Mouse (Mus musculus): ENCODE results near the gene Mylk.

Mylk gene

DNA sequence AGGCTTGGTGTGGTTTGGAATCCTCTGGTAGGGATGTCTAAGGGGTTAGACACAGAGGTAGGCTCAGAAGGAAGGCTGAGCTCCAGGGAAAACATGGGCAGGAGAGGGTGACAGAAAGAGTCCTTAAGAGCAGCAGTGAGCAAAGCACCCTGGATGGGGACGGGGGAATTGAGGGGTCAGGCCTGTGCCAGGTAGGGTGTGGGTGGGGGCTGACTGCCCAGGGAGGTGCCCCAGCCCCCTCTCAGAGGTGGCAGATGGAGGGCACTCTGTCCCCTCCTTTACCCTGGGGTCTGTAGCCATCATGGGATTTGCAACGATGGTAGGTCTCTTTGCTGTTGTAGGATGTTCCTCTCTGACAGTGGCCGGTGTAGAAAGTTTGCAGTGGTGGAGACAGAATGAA lies 201.3 kb downstream of the Mylk start:
- 94% methylated on average over 3 of the region's 3 CpGs for WGBS

- WGBS = 92% methylated on average over 9 of the region's 9 CpGs
These were observed 205.9 kb downstream of the Mylk start for GRCm38 (mm10) chr16:34950935-34951334.

- 76% methylated on average over 5 of the region's 5 CpGs for WGBS
These were observed 207.2 kb downstream of the Mylk start for GRCm38 (mm10) chr16:34952254-34952653.

DNA sequence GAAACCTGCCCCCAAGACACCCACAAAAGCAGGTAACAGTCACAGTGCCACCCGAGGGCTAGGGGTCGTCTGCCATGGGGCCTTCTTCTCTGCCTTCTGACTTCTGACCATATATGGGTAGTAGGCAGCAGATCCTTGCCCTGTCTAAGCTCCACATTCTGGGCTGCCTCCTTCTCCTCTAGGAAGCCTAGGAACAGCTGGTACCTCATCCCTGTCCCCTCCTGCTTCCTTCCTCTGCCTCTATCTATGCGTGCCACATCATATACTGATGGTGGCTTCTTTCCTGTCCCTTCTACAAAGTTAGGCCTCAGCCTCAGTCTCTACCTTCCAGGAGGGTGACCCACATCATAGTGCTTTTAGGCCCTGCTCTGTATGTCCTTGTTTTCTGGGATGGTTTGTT lies 207.8 kb downstream of the Mylk start:
- 80% methylated on average over 3 of the region's 3 CpGs for WGBS

- 94% methylated on average over 10 of the region's 10 CpGs for WGBS
These were observed 208.5 kb downstream of the Mylk start for GRCm38 (mm10) chr16:34953501-34953900.

DNA sequence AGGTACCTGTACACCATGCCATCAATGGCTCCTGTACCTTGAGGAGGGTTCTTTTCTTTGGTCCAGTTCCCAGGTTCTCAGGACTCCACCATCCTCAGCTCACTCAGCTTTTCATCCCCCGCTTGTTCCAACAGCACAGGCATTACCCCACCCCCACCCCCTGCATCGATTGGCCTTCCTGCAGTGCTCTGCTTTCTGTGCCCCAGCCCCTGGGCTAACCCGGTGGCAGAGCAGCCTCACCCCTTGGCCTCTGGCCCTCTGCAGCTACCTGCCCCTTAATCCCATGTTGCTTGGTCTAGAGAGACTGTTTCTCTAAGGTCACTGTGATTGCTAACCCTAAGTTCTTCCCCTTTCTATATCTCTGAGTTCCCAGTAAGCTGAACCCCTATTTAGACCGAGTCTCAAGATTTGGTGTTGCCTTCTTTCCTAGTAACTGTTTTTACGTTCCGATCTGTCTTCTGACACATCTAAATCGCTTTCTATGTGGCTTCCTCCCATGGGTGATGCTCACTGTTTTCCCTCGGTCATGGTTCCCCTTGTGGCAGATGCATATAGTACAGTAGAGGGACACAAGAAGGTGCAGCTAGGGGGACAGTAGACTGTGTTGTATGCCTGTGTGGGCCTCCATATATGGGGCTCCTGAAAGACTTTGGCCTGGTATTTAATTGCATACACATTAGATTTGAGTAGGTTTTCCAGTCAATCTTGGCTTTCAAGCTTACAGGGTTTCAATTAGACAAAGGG lies 212.6 kb downstream of the Mylk start:
- WGBS = 80% methylated on average over 8 of the region's 8 CpGs

DNA sequence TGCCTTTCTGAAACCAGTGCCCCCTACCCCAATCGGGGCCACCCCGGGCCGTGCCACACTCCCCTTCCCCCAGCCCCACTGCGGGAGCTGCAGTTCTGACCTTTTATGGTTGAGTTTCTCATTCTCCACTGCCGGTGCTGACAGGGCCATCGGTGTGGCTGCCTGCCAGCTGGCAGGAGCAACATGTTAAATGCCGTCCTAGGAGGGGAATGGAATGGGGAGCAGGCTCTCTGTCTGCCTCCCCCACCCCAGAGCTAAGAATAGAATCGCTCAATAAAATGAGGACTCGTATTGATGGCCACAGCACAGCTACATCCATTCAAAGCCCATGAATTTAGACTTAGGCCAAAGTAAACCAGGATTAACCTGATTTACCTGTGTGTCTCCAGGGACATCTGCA lies 213.7 kb downstream of the Mylk start:
- WGBS = 30% methylated on average over 9 of the region's 9 CpGs

DNA sequence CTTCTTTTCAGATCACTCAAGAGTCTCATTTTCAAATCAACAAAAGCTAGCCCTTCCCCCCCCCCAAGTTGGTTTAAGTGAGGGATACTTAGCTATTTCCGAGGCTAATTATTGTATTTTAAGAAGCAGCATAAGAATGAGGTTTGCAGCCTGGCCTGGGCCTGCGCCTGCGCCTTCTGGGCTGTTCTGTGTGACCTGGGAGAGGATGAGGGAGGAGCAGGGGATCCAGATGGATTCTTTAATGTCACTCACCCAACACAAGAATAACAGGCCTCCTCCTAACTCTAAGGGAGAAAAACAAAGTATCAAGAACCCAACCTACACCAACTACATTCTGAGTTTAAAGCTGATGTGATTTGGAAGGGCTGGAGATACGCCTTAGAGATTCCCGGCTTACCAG lies 214.3 kb downstream of the Mylk start:
- 84% methylated on average over 5 of the region's 5 CpGs for WGBS

GRCm38 (mm10) chr16:34960243-34960642 lies 215.2 kb downstream of the Mylk start:
- WGBS = 78% methylated on average over 5 of the region's 5 CpGs

DNA sequence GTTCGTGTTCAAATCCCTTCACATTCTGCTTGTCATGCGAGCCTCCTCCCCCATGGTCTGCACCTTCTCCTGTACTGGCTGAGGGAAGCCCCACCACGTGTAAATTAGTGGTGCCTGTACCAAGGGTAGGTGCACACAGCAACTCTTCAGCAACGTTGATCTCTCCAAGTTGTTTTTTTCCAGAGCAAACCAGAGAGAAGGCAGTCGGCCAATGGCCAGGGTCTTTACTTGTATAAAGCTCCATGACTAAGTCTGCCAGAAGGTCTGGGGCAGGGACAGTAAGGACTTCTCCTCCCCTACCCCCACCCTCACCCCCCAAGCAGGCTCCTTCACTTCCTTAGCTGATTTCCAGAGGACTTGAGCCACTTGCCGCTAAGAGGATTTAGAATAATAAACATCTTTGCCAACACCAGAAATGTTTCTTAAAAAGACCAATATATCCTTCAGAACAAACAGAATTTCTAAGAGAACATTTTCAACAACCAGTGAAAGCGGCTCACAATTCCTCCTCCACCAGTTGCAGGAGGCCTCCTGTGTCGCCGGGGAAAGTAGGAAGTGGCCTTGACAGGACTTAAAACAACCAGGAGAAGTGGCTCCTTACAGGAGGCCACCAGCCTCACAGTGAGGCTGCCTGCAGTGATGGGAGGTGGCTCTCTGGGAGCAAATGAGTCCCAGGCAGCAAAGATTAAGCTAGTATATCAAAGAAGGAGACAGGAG lies 216.0 kb downstream of the Mylk start:
- WGBS = 58% methylated on average over 9 of the region's 9 CpGs

GRCm38 (mm10) chr16:34962322-34962721 lies 217.3 kb downstream of the Mylk start:
- 71% methylated on average over 4 of the region's 4 CpGs for WGBS

GRCm38 (mm10) chr16:34963008-34963407 lies 218.0 kb downstream of the Mylk start:
- WGBS = 65% methylated on average over 4 of the region's 4 CpGs

DNA sequence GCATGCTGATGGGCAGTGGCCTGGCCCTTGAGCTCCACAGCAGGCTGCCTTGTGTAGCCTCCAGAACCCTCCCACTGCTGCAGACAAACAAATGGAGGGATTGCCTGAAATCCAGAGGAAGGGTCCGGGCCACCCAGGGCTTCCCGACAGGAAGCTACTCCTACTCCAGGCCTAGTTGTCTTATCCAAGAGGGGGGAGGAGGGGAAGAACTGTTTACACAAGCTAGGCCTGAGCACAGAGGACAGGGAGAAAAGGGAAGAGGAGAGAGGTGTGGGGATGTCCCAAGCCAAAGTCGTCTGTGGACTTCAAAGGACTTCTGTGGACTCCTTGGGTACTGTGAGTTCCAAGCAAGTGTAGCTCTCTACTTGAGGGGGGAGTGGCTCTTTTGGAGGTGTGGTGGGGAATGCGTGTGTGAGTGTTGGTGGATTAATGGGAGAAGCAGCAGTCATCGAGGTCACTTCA lies 221.6 kb downstream of the Mylk start:
- WGBS = 81% methylated on average over 5 of the region's 5 CpGs

GRCm38 (mm10) chr16:34967120-34967800 lies 222.2 kb downstream of the Mylk start:
- WGBS = 48% methylated on average over 10 of the region's 10 CpGs

- WGBS = 66% methylated on average over 5 of the region's 5 CpGs
These were observed 223.2 kb downstream of the Mylk start for GRCm38 (mm10) chr16:34968181-34968580.

GRCm38 (mm10) chr16:34972471-34972870 lies 227.5 kb downstream of the Mylk start:
- 94% methylated on average over 12 of the region's 12 CpGs for whole genome bisulfite sequencing

- whole genome bisulfite sequencing = 59% methylated on average over 2 of the region's 2 CpGs
These were observed 230.5 kb downstream of the Mylk start for GRCm38 (mm10) chr16:34975544-34975943.

- 84% methylated on average over 13 of the region's 13 CpGs for WGBS
These were observed 231.6 kb downstream of the Mylk start for GRCm38 (mm10) chr16:34976630-34977029.

- WGBS = 87% methylated on average over 7 of the region's 7 CpGs
These were observed 233.0 kb downstream of the Mylk start for GRCm38 (mm10) chr16:34978018-34978417.

GRCm38 (mm10) chr16:34981009-34981408 lies 236.0 kb downstream of the Mylk start:
- 63% methylated on average over 7 of the region's 7 CpGs for WGBS

DNA sequence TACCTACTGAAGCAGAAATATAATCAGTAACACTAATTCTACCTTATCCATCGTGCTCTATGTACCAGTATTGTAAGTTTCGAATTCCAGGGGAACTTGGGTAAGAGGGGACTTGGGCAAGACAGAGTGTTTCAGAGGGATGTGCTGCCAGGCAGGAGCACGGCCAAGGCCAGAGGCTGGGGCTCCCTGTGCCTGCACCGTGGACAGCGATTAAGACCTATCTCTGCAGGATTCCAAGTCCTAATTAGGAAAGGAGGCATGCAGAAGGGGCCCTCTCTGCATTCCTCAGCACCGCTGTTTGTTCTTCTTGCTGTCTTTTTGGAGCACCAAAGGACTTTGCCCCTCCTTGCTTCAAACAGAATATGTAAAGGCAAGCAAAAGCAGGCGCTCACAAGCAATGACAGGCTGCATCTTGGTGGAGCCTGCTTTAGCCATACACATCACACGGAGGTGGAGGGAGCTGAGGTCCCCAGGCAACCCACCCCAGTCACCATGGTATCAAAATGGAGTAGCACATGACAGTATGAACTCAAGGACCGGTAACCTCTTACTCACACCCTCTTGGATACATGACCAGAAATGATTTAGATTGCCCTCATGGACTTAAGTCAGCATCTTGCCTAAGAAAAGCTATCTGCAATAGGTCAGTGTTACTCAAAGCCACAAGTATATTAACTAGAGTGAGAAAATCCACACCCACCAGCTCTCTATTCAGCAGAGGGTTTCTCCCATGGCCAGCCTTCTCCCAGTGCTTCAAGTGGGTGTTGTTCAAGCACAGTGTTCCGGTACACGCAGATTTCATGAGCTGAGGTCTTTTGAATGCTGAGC lies 239.4 kb downstream of the Mylk start:
- 63% methylated on average over 11 of the region's 11 CpGs for WGBS

- WGBS = 94% methylated on average over 2 of the region's 2 CpGs
These were observed 240.0 kb downstream of the Mylk start for GRCm38 (mm10) chr16:34985031-34985346.

Data from cerebral cortex, adult 2 months (tissue).